Mouse (Mus musculus) T-cell, adult 2 months (primary cell): Measurements from ENCODE around the gene D10Wsu102e.

Experiments
- DNase-seq: peaks from one replicate; pipeline ENCODE4 v3.0.0; 2022; ENCODE audit warnings: low spot score

D10Wsu102e gene

GRCm38 (mm10) chr10:83359956-83360355, at the start of gene D10Wsu102e:
TSS of gene D10Wsu102e (plus strand) at chr10:83360221.
- peak; percentile 93 for DNase-seq

GRCm38 (mm10) chr10:83310356-83310755, 49.7 kb upstream of the D10Wsu102e start:
- no peak for DNase-seq

- DNase-seq: no peak
Observed at GRCm38 (mm10) chr10:83313033-83313432, 47.0 kb upstream of the D10Wsu102e start.

- DNase-seq: no peak
Observed at GRCm38 (mm10) chr10:83320396-83320795, 39.6 kb upstream of the D10Wsu102e start.

- DNase-seq: no peak
Observed at GRCm38 (mm10) chr10:83320870-83321269, 39.2 kb upstream of the D10Wsu102e start.

- no peak for DNase-seq
Observed at GRCm38 (mm10) chr10:83321528-83321927, 38.5 kb upstream of the D10Wsu102e start.

GRCm38 (mm10) chr10:83322551-83323100, 37.4 kb upstream of the D10Wsu102e start:
- DNase-seq: no peak

GRCm38 (mm10) chr10:83324871-83325270, 35.1 kb upstream of the D10Wsu102e start:
- DNase-seq: no peak

GRCm38 (mm10) chr10:83325903-83326302, 34.1 kb upstream of the D10Wsu102e start:
- DNase-seq: no peak

- DNase-seq: no peak
Observed at GRCm38 (mm10) chr10:83326648-83327285, 33.3 kb upstream of the D10Wsu102e start.

- no peak for DNase-seq
Observed at GRCm38 (mm10) chr10:83328791-83329190, 31.2 kb upstream of the D10Wsu102e start.

- peak; percentile 53 for DNase-seq
Observed at GRCm38 (mm10) chr10:83330336-83330735, 29.7 kb upstream of the D10Wsu102e start.

GRCm38 (mm10) chr10:83331811-83332210, 28.2 kb upstream of the D10Wsu102e start:
- DNase-seq: no peak

GRCm38 (mm10) chr10:83332581-83332980, 27.4 kb upstream of the D10Wsu102e start:
- DNase-seq: no peak

GRCm38 (mm10) chr10:83336336-83336735, 23.7 kb upstream of the D10Wsu102e start:
- no peak for DNase-seq

- DNase-seq: peak; percentile 25
Observed at GRCm38 (mm10) chr10:83337159-83337951, 22.7 kb upstream of the D10Wsu102e start, which contains the start of gene Slc41a2. TSS of gene Slc41a2 (minus strand) at chr10:83337882.

- no peak for DNase-seq
Observed at GRCm38 (mm10) chr10:83337971-83338598, 21.9 kb upstream of the D10Wsu102e start.

GRCm38 (mm10) chr10:83341226-83341625, 18.8 kb upstream of the D10Wsu102e start:
- DNase-seq: no peak

- DNase-seq: no peak
Observed at GRCm38 (mm10) chr10:83343171-83343570, 16.9 kb upstream of the D10Wsu102e start.

GRCm38 (mm10) chr10:83343828-83344685, 16.0 kb upstream of the D10Wsu102e start:
- DNase-seq: no peak

GRCm38 (mm10) chr10:83345693-83346358, 14.2 kb upstream of the D10Wsu102e start:
- DNase-seq: no peak
